Mouse (Mus musculus) liver, postnatal 0 days (tissue): ENCODE measurements at regions not wholly inside any gene's neighbourhood (a gene's known extent, or its start where the extent isn't known, plus 50 kb on each side); places are given as distances from the start of the nearest gene placed in this dataset.

Experiments
- CTCF ChIP-seq: sonication (generic); IDR thresholded peaks from 2 replicates; pipeline ENCODE4 v1.5.1; 2016; ENCODE audit warnings: antibody characterized with exemption, low read depth
- EP300 ChIP-seq: IDR thresholded peaks from 2 replicates; pipeline ENCODE4 v1.6.1; 2016; ENCODE audit warnings: antibody characterized with exemption, low read depth, mild to moderate bottlenecking

DNA sequence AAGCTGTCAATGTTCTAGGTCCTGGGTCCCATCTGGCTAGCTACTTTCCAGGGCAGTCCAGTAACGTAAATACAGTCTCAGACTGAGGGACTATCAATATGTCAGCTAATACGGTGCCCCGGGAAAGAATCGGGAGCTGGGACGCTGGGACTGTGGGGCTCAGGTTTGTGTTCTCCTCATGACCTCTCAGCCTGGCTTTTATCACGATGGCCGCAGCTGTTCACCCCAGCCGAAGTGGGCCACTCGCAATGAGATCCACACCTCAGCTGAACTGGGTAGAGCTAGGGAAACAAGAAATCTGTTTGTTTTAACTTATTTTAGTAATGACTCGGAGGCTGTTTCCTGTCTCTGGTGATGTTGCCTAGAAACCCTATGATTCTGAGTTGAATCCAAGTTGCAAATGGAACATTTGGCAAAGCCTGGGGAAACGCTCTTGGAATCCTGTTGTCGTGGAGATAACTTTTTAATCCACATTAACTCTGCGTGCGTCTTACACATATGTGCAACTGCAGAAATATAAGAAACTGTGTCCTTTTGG lies 83.0 kb upstream of the Daam1 start:
- no peak for TF ChIP-seq EP300
- no peak for TF ChIP-seq CTCF
